Mouse (Mus musculus): ENCODE data around the gene Kazn. TPM values are rescaled to one million over a fixed set of nuclear protein-coding genes. Genes with fewer than 3 reads are reported as not detected.

Kazn gene
- 0.12 TPM for polyA plus RNA-seq (2017; shearing (Covaris generic))

DNA sequence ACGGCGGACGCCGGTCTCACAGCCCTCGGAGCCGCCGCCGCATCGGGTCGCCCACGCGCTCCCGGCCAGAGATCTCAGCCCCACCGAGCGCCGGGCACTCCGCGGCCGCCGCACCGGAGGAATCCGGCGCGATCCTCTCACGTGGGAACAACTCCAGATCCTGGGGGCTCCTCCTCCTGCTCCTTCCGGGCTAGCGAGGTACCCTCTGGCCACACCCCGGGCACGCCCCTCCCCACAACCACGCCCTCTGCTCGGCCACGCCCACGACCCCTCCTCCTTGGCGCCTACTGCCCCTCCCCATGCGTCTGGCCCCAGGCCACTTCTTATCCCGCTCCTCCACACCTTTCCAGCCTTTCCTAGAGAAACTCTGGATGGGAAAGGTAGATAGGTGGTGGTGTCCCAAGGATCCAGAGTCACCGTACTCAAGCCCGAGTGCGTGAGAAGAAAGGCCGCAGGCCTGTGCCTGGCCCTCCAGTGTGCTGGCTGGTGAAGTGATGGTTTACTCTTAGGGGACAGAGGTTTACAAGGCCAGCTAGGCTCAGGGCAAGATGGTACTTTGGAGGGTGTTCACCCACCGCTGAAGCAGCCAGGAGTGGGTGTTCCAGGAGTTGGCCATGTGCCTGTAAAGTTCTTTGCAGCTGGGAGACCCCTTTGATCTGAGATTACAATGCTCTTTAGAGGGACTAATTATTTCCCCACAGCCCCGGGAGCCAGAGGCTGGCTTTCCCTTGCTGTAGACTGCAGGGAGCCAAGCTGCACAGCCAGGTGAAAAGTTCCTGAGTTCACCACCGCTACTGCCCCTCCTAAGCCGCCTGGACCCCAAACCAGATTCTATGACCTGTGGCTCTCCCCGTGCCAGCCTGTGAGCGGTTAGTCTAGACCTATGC is at the start of gene Kazn:
Gene Kazn, minus strand, starts transcription at position 162 of the 887 bp plus-strand sequence.

GRCm38 (mm10) chr4:142084131-142084899 is 154.9 kb downstream of the Kazn start, which contains the start of gene Tmem51:
Gene Tmem51 (minus strand): TSS chr4:142084304.

Other genes starting within 250 kb of the Kazn start
- 0.46 TPM for gene Fhad1, start 224.3 kb downstream of the Kazn start, polyA plus RNA-seq (2017; shearing (Covaris generic))
- gene Tmem51, start 155.1 kb downstream of the Kazn start, polyA plus RNA-seq (2017; shearing (Covaris generic)): 3.0 TPM

Data from activated CD4-positive, CD25-positive, alpha-beta regulatory T cell, adult 9 weeks (primary cell).